Mouse (Mus musculus) olfactory bulb, adult 2 months (tissue): Measurements from ENCODE around the gene 4933427D14Rik. TPM values are rescaled to one million over a fixed set of nuclear protein-coding genes. Genes with fewer than 3 reads are reported as not detected.
"Not testable (repeated sequence)": the region's sequence is repeated elsewhere in the genome, so short reads cannot be mapped to it uniquely, and the experiment has no call there.

Experiments
- H3K27ac ChIP-seq: fragments of 200-500 bp; 2 replicates; pipeline ENCODE4 v1.5.1; 2012; ENCODE audit warnings: low read depth, low read length; ENCODE audit not compliant: insufficient read depth
- H3K4me1 ChIP-seq: fragments of 200-500 bp; 2 replicates; pipeline ENCODE4 v1.6.1; 2012; ENCODE audit warnings: low read length; ENCODE audit not compliant: control insufficient read depth, insufficient read depth
- H3K4me3 ChIP-seq: fragments of 200-500 bp; 2 replicates; pipeline ENCODE4 v1.5.1; 2012; ENCODE audit warnings: mild to moderate bottlenecking, low read depth, low read length, moderate library complexity; ENCODE audit not compliant: insufficient read depth
- CTCF ChIP-seq: fragments of 200-500 bp; IDR thresholded peaks from 2 replicates; pipeline ENCODE4 v1.5.1; 2012; ENCODE audit warnings: low read depth, mild to moderate bottlenecking, low read length, moderate library complexity; ENCODE audit not compliant: insufficient read depth
- POLR2A ChIP-seq: fragments of 200-500 bp; IDR thresholded peaks from 2 replicates; pipeline ENCODE4 v1.6.1; 2012; ENCODE audit warnings: mild to moderate bottlenecking, low read depth, low read length, moderate library complexity; ENCODE audit not compliant: insufficient read depth
- WGBS: fragments of 180-500 bp; shearing (Covaris S2); methylation state at CpG from one replicate; pipeline ENCODE4 v1.1.7; 2018; 5-methylcytosine and 5-hydroxymethylcytosine counted together
- polyA plus RNA-seq: library from polyadenylated mRNA; stranded (reverse); fragments of >200 nt; gene quantifications from 2 replicates; pipeline ENCODE4 v1.2.4, GENCODE M21; 2012; ENCODE audit warnings: low replicate concordance; ENCODE audit not compliant: missing spikeins, insufficient read depth, insufficient read length

The 4933427D14Rik gene
- polyA plus RNA-seq, 1 experiment = not detected

DNA sequence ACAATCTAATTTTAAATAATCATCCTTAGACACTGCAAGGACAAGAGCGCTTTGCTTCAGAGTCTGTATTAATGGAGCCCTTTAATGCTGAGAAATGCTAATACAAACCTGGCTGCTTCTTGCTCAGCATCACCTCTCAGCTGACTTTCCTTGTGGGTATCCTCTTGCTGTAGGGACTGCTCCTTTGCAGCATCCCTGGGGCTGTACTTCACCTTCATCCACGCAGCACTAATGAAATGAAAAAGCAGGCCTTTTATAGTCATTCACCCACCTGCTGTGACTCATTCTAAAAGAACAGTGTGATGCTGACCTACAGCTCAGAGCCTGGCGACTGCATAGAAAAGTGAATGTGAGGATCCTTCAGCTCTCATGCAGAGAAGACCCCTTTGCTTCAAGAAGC is 30.7 kb downstream of the 4933427D14Rik start:
- TF ChIP-seq CTCF = no peak
- no peak for TF ChIP-seq POLR2A
- peak overlapping the region; percentile 83 for H3K27ac ChIP-seq
- no peak overlapping the region for H3K4me3 ChIP-seq
- H3K4me1 ChIP-seq = peaks cover 5% of the 10 kb centered on the region
- 25% methylated on average over 3 of the region's 3 CpGs for WGBS

DNA sequence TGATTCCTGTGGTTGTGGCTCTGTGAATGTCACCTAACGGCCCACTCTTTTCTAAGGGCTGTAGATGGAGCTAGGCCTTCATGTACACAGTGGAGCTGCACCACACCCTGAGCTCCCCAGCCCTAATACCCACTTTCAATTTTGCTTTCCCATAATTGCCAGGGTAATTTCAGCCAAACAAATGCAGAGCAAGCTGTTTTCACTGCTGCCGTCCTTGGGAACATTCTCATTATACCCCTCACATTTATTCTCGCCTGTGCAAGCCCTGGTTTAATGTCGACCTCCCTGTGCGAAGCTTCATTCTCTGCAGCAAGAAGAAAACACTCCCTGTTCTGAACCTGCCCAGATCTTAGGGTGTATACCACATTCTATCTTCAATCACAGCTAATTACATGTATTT is 31.3 kb downstream of the 4933427D14Rik start:
- WGBS = 32% methylated on average over 5 of the region's 5 CpGs
- Histone ChIP-seq H3K27ac (0 out of 2 replicates have a peak overlapping the region, but pooled peaks have one; percentile 36), H3K4me1 (peaks cover 5% of the 10 kb centered on the region), H3K4me3 (no peak overlapping the region)
- no peak for TF ChIP-seq POLR2A
- TF ChIP-seq CTCF = no peak

DNA sequence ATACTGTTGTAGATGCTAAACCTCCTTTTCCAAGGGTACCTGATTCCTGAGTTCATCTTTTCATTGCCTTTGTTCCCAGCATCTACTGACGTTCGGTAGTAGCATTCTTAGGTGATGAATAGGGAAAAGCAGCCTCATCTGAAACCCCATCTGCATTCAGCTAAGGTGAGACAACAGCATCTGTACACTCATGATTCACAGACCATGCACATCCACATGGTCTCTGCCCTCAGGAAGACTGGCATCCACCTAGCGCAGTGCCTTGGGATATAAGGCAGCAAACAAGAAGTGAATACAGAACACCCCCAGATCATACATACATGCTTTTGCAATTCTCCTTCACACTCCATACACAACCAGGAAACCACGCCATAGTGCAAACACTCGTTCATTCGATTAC is 32.5 kb downstream of the 4933427D14Rik start:
- TF ChIP-seq CTCF = no peak
- TF ChIP-seq POLR2A = no peak
- Histone ChIP-seq H3K27ac (no peak overlapping the region), H3K4me1 (peaks cover 5% of the 10 kb centered on the region), H3K4me3 (no peak overlapping the region)
- WGBS = 93% methylated on average over 6 of the region's 6 CpGs

DNA sequence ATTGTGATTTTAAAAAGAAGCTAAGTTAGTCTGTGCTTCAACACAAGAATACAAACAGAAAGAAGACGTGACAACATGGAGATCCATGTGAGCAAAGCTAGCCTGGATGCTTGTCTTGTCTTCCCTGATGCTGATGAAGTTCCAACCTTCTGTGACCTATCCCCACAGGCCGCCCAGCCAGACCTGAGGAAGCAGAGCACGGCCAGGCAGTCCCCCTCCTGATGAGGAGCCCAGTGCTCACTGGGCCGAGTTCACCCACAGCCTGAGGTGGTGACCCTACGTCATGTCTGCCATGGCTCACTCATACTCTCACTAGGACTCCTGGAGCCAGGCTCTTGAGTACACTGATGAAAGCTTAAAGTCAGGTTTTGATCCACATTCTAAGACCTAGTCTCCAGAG is 33.8 kb downstream of the 4933427D14Rik start:
- WGBS = 94% methylated on average over 5 of the region's 5 CpGs
- Histone ChIP-seq H3K4me1 (peaks cover 5% of the 10 kb centered on the region), H3K27ac (no peak overlapping the region), H3K4me3 (no peak overlapping the region)
- TF ChIP-seq CTCF (no peak), POLR2A (no peak)

DNA sequence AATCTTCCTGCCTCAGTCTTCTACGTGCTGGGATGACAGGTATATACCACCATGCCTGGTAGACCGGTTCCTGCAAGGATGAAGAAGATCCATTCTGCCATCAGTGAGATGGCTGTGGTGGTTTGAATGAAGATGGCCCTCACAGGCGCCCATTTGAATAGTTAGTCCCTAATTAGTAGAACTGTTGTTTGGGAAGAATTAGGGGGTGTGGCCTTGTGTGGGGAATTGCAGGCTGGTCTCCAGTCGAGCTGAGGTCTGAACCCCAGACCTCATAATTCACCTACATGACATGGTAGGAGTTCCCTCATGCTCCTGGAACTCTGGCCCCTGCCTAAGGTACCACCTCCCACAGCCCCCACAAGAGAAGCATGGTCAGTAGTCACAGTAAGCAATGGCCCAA is 35.4 kb downstream of the 4933427D14Rik start:
- H3K4me1 ChIP-seq, H3K4me3 ChIP-seq, H3K27ac ChIP-seq: not testable (repeated sequence)
- 78% methylated on average over 4 of the region's 4 CpGs for WGBS

DNA sequence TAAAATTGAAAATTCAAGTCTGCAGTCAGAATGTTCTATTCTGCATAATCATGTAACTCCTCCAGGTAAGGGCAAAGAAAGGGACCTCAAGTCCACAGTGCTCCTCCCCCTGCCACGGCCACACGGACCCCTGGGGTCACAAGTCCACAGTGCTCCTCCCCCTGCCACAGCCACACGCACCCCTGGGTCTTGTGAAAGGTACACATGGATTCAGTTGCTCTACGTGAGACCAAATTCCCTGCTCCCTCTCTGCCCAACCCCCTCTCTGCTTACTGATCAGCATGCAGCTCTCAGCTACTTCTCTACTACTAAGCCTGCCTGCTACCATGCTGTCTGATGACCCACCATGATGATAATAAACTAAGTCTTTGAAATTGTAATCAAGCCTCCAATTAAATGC is 37.4 kb downstream of the 4933427D14Rik start:
- Histone ChIP-seq H3K4me3 (no peak overlapping the region), H3K27ac (no peak overlapping the region), H3K4me1 (peaks cover 2% of the 10 kb centered on the region; the same call in 1 of the 2 replicates)
- WGBS = 87% methylated on average over 4 of the region's 4 CpGs
- TF ChIP-seq POLR2A (no peak), CTCF (no peak)

DNA sequence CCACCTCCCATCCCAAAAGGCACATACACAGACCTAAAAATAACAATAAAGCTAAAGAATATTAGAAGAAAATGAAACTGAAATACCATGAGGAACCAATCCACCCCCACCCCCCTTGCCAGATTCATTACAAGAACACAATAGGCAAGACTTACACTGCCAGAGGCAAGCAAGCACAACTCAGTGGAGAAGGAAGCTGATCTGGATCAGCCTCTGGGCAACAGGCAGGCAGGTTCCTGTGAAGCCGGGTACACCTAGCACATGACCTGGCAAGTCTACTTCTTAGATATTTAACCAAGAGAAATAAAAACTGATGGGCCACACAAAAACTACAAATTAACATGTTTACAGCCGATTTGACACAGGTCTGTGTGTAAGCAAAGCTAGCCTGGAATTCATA is 44.1 kb downstream of the 4933427D14Rik start:
- no peak for TF ChIP-seq POLR2A
- TF ChIP-seq CTCF = no peak
- Histone ChIP-seq H3K4me1 (no peaks in the 10 kb centered on the region), H3K4me3 (no peak overlapping the region), H3K27ac (no peak overlapping the region)
- WGBS = 95% methylated on average over 2 of the region's 2 CpGs

DNA sequence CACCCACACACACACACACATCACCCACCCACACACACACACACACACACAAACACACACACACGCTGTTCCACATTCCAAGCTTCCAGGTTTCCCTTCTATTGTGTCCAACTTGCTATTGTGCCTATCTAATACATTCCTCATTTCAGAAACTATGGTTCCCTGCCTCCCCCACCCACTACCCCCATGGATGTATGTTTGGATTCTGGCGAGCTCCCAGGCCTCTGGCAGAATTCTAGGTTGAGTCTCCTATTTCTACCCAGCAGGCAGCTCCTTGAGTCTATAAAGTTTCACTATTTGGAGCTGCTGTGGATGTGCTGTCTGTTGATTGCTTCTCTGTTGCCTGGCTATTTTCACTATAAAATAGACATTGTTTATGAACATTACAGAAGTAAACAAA is 50.6 kb downstream of the 4933427D14Rik start:
- 38% methylated on average over 2 of the region's 2 CpGs for WGBS
- no peak overlapping the region for H3K4me3 ChIP-seq
- H3K4me1 ChIP-seq = peaks cover 20% of the 10 kb centered on the region
- no peak overlapping the region for H3K27ac ChIP-seq
- TF ChIP-seq POLR2A (no peak), CTCF (no peak)

DNA sequence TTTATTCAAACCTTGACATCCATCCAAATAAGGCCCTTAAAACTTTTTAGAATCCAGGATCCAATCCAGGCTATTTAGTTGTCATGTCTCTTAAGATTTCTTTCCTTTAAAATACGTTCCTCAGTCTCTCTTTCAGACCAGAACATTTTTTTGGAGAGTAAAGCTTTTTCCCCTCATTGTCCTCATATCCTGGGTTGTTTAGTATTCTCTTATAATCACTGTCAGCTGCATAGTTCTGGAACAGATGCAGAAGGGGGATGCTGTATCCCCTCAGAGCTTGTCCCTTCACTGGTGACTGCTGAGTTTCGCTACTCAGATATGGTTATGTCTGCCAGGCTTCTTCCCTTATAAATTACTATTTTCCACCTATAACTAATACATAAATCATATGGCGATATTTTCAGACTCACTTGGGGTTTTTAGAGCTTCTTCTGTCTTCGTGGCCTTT is 51.3 kb downstream of the 4933427D14Rik start:
- H3K4me1 ChIP-seq = peaks cover 26% of the 10 kb centered on the region
- H3K4me3 ChIP-seq = no peak overlapping the region
- 55% methylated on average over 4 of the region's 4 CpGs for WGBS
- TF ChIP-seq CTCF = no peak
- TF ChIP-seq POLR2A = no peak
- no peak overlapping the region for H3K27ac ChIP-seq
